Mouse (Mus musculus) ovary, postnatal 10 days (tissue): ENCODE results near the gene Lrrfip1.

ENCODE experiments used
- DNase-seq: peaks from one replicate; pipeline ENCODE4 v3.0.0; 2022; ENCODE audit warnings: low spot score

Lrrfip1 gene

GRCm38 (mm10) chr1:91056416-91056815, 57.9 kb downstream of the Lrrfip1 start:
- no peak for DNase-seq

DNA sequence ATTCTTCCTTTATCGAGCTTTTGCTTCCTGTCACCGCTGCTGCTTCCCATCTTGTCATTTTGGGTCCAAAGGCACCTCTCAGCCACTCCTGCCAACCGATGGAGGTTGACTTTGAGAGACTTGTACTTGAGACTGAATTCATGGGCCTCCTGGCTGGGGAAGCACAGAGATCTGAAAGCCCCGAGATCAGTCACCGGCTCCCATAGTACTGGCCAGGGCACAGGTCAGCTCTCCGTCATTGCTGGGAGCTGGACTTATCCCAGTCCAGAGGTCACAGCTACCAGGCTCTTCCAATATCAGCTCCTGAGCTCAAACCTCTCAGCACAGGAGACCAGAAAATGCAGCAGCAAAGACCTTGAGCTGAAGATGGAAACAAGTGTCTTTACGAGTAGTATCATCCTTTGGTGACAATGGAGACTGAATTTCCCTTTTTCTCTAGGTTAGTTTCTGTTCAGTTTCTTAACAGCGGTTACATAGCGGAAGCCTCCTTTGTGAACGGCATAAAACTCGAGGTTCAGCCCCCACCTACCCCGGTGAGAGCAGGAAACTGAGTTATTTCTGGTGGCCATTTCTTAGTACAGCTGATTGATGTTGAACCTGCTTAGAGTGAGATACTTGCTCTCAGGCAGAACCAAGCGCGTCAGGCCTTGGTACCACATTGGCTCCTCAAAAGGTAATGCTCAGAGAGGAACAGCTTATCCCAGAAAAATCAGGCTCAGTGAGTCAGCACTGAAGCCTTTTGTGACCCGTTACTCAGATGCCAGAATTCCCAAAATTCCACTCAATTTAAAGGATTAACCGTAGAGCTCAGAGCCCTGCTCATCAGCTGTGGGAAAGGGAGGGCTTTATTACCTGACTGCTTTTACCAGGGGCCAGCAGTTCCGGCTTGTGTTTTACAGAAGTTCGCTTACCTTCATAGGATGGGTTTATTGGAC, 59.0 kb downstream of the Lrrfip1 start:
- DNase-seq, result no peak

DNA sequence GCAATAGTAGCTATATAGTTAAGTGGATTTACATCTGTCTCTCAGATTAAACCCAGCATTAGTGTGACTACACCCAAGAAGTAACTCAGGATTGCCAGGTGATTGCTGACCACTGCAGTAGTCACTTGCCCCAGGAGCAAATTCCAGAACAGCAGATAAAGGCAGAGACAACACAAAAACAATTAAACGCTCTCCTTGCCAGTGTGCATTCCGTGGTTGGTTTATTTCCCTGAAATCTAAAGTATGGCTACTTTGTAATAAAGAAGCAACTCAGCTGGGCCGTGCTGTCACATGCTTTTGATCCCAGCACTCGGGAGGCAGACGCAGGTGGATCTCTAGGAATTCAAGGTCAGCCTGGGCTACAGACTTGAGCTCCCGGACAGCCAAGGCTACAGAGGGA, 59.7 kb downstream of the Lrrfip1 start:
- no peak for DNase-seq

DNA sequence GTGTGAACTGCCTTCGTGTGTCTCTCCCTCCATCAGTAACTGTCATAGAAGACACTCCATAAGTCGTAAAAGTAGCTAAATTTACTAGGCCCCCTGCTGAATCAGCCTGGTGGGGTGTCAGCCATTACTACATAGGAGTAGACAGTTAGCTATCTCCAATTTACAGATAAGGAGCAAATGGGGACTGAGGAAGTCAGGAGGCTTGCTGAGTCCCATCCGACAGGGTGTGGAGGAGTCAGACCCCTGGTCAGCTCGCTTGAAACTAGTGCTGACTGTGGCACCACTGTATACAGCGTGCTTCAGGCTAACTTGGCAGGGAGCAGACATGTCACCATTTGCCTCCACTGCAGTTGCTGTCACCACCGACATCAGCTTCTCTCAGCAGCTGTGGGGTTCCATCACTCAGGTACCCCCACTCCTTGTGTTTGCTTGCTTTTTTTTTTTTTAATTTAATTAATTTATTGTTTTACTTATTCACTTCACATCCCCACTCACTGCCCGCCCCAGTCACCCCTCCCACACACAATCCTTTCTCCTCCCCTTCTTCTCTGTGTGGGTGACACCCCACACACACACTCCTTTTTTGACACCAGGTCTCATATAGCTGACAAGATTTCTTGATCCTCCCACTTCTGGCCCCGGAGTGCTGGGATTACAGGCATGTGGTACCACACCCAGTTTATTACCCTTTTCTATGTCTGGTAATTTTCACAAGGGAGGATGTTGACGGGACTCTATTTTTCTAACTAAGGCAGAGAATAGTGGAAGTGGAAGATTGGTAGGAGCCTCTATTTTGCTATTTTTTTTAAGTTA, 61.5 kb downstream of the Lrrfip1 start:
- no peak for DNase-seq

- DNase-seq, result no peak
These were observed 62.6 kb downstream of the Lrrfip1 start for GRCm38 (mm10) chr1:91061105-91061504.

DNA sequence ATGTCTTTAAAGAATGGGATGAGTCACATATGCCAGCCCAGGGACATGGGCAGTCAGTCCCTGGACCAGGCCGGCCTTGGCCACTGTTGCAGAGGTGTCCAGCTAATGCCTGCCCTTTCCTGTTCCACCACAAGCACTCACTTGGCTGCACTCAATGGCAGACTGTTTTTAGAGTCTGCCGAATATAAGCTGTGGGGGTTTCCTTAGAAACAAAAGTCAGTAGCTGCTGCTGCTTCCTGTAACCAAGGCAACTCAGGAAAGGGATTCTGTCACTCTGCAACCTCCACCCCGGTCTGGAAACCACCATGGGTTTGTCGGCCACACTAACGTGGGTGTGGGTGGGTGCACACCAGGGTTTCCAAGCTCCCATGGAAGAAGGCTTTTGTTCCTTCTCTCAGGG, 63.8 kb downstream of the Lrrfip1 start:
- DNase-seq, result no peak

DNA sequence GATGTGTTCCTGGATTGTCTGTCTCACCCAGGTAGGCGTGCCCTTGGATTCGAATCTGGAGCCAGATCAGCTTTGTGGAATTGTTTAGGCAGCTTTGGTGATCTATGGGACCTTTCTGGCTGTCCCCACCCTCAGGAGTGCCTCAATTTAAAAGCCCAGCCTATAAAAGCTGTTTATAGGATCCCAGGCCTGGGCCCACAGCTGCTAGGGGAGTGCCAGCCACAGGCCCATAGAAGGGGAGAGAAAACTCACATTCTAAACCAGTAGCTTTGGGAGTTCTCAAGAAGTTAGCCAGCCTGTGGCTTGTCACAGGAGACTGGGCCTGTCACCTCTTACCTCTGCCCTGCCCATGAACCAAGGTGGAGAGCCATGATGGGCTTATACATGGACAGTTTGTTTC, 65.5 kb downstream of the Lrrfip1 start:
- DNase-seq, result no peak

GRCm38 (mm10) chr1:91064903-91065525, 66.5 kb downstream of the Lrrfip1 start:
- DNase-seq, result no peak

DNA sequence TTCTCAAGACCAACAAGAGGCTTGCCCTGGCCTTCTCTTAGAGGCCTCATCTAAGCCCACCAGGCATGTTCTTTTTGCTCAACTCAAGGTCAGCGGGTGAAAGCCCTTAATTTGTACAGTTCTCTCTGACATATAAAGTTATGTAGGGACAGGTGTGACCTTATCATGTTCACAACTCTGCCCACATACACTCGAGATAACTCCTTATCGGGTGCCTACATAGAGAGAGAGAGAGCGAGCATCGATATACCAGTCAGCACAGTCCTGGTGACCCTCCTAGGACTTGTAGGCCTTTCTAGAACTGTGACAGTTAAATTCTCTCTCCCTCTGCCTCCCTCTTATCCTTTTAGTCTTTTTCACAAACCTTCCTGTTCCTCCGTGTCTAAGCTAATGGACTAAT, 67.5 kb downstream of the Lrrfip1 start:
- DNase-seq, result no peak

- no peak for DNase-seq
These were observed 68.1 kb downstream of the Lrrfip1 start for GRCm38 (mm10) chr1:91066599-91066998.

GRCm38 (mm10) chr1:91067716-91068115, 69.2 kb downstream of the Lrrfip1 start:
- no peak for DNase-seq

DNA sequence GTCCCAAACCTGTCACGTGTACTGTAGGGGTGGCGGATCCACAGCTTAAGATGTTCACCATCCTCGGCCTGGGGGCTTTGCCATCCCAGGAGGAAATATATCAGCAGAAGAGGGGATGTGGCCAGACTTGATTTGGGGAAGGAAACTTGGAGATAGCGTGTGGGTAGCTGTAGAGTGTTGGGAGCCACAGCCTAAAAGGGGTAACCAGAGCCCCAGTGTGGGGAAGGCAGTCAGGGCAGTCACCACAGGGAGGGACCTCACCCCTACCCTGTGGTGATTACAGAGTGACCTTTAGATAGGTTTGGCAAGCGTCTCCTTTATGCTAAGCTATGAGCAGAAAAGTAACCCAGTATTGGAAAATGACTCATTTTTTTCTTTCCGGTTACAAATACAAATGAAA, 71.0 kb downstream of the Lrrfip1 start:
- DNase-seq, result no peak

- no peak for DNase-seq
These were observed 72.0 kb downstream of the Lrrfip1 start for GRCm38 (mm10) chr1:91070547-91070946.

DNA sequence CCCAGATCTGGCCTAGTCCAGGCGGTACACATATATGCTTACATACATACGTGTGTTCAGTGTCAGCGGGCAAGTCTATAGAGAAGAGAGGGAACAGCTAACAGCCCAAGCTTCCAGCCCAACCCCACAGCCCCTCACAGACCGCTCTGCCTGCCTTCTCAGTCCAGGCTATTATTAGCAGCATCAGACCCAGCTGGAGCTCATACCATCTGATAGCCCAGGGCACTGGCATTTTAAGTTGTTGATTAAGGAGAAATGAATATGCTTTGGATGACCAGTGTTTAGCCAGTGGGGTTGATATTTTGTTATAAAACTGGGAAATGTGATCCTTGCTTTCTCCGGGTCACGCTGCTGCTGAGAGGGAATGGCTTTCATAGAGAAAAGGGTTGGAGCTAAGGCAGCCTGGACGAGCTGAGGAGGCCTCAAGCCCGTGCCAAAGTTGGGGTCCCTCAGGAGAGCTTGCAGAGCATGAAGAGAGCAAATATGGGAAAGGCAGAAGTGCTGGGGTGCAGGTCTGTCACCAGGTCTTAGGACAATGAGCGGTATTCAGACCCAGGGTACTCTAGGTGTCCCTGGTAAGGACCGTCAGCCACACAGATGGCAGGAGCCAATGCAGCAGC, 73.2 kb downstream of the Lrrfip1 start:
- no peak for DNase-seq

DNA sequence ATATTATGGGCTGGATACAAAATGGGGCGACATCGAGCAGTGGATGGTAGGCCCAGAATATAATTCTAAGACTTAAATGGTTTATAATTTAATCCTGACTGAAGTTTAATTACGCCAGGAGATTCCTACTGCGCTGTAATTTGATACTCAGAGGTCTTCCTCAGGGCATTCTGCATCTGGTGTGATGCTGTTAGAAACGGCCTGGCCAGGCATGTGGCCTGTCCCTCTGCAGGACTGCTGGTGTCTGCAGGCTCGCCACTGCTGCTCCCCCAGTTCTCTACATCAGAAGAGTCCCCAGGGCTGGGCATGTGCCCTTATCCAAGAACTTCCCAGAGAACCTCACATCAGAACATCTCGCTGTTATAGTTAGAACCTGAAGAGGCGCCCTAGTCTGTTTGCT, 78.4 kb downstream of the Lrrfip1 start:
- DNase-seq, result no peak

DNA sequence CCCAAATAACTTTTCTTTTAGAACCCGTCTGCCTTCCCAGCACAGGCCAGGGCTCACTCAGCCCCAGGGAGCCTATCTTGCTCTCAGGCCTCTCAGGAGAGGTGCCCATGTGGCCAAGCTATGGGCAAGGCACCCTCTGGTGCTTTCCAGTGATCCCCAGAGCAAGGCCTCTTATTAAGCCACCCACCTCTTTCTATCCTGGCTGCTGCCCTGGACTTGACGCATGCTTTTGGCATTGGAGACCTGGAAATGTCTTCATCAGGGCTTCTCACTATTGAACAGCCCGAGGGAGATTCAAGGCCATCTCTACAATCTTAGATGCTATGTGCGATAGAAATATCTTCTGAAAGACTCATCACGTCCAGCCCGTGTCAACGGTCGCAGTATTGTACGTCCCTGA, 78.9 kb downstream of the Lrrfip1 start:
- DNase-seq, result no peak

- DNase-seq, result no peak
These were observed 79.4 kb downstream of the Lrrfip1 start for GRCm38 (mm10) chr1:91077980-91078379.

DNA sequence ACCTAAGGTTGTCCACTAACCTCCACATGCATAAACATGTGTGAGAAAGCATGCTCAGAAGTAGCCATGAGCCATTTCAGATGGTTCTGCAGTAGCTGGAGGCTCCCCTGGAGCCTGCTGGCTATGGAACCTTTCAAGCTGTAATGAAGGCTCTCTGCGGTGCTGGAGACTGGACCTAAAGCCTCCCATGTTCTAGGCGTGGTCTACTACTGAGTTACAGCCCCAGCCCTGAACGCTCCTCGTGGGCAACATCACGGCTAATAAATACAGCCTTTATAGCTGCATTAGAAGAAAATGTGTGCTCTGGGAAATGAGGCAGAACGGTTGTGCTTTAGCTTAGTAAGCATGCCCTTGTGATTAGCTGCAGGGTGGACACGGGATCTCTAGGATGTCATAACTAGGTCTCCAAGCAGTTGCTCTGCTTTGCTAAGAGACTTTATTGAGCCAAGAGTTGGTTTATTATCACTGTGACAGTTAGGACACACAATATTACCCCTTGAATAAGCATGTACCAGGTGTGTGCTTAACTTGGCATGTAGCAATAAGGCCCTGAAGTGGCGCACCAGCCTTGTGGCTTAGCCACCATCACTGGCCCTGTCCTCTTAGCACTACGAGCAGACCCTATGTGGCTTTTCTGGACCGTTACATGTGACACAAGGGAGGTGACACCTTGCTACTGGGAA, 81.3 kb downstream of the Lrrfip1 start:
- no peak for DNase-seq

GRCm38 (mm10) chr1:91080423-91080749, 81.8 kb downstream of the Lrrfip1 start:
- no peak for DNase-seq

GRCm38 (mm10) chr1:91084374-91084773, 85.8 kb downstream of the Lrrfip1 start:
- DNase-seq, result no peak

DNA sequence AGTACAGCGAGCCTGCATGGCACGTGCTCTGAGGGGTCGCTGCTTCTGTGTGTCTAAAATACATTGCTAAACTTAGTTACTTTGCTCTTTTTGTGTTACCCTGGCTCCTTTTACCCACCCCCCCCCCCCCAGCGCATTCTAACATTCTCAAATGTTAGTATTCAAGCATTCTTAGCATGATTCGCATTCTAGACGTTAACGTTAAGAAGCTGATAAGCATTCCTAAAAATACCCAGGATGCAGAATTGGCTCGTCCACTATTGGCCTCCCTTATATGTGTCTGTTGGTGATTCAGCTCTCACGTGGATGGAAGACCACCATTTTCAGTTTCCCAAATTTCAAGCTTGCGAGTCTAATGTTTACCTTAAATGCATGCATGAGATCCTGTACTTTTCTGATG, 86.5 kb downstream of the Lrrfip1 start:
- no peak for DNase-seq

GRCm38 (mm10) chr1:91085686-91086085, 87.1 kb downstream of the Lrrfip1 start:
- no peak for DNase-seq
